Mouse (Mus musculus) forebrain, embryonic 12.5 days (tissue): Measurements from ENCODE around the gene Ube2i. TPM values are rescaled to one million over a fixed set of nuclear protein-coding genes. Genes with fewer than 3 reads are reported as not detected.
"Not testable (repeated sequence)": the region's sequence is repeated elsewhere in the genome, so short reads cannot be mapped to it uniquely, and the experiment has no call there.

Experiments used
- ATAC-seq: fragments of 200-750 bp; cut with Nextera tagmentation; 2 replicates; pipeline ENCODE4 v1.8.0; 2017; ENCODE audit warnings: moderate TSS enrichment; ENCODE audit not compliant: low FRiP score
- H3K27ac ChIP-seq: fragments of 300-500 bp; sonication (generic); 2 replicates; pipeline ENCODE4 v1.5.1; 2016; ENCODE audit warnings: mild to moderate bottlenecking
- H3K27me3 ChIP-seq: fragments of 300-500 bp; sonication (generic); 2 replicates; pipeline ENCODE4 v1.6.1; 2016; ENCODE audit warnings: mild to moderate bottlenecking
- H3K36me3 ChIP-seq: fragments of 300-500 bp; sonication (generic); replicated peaks from 2 replicates; pipeline ENCODE4 v1.6.1; 2016; ENCODE audit warnings: mild to moderate bottlenecking
- H3K4me1 ChIP-seq: fragments of 300-500 bp; sonication (generic); 2 replicates; pipeline ENCODE4 v1.6.1; 2016
- H3K4me2 ChIP-seq: fragments of 300-500 bp; sonication (generic); 2 replicates; pipeline ENCODE4 v1.6.1; 2016; ENCODE audit warnings: mild to moderate bottlenecking, moderate library complexity
- H3K4me3 ChIP-seq: fragments of 300-500 bp; sonication (generic); replicated peaks from 2 replicates; pipeline ENCODE4 v1.5.1; 2016; ENCODE audit warnings: mild to moderate bottlenecking
- H3K9ac ChIP-seq: fragments of 300-500 bp; sonication (generic); 2 replicates; pipeline ENCODE4 v1.6.1; 2016; ENCODE audit warnings: mild to moderate bottlenecking
- H3K9me3 ChIP-seq: fragments of 300-500 bp; sonication (generic); 2 replicates; pipeline ENCODE4 v1.6.1; 2016
- WGBS: fragments of 180-500 bp; shearing (Covaris S2); methylation state at CpG from one replicate; pipeline ENCODE4 v1.1.7; 2016; 5-methylcytosine and 5-hydroxymethylcytosine counted together
- polyA plus RNA-seq: library from polyadenylated mRNA; unstranded; fragments of >200 nt; fragmentation: Nextera tagmentation; extraction: Ambion mirVana; gene quantifications from 2 replicates; pipeline ENCODE4 v1.2.1, GENCODE M21; 2016

Gene Ube2i
- polyA plus RNA-seq, 1 experiment from 2014 or later = 849 TPM

DNA sequence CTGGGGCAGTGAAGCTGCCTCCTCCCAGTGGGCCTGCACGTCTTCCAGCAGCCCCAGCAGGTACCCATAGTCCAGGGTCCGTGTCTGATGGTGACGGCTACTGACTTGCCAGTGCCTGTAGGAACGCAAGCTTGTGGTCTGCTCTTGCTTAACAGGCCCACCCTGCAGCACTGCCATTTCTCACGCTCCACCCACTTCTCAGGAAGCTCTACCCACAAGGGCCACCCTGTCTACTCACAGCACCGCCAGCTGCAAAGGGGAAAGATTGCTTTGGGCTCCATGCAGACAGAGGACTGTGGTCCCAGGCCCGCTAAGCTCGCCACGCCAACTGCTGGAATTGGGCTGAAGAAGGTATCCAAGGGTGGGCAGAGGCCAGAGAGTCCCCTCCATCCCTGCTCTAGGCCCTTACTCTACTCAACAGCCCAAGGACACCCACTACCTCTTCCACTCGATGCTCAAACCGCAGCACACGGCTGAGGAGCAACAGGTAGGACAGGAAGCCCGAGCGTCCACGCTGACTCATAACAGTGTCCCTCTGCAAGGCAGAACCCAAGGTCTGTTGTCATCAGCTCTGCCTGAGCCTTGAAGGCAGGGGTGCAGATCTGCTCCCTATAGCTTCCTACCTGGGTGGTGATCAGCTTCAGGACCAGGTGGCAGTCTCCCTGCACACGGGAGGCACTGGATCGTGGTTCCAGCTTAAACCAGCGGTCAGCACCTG is 26.2 kb downstream of the Ube2i start:
- Histone ChIP-seq H3K36me3 (peaks cover 25% of the 10 kb centered on the region), H3K27ac (no peak overlapping the region), H3K9me3 (no peaks in the 10 kb centered on the region), H3K9ac (no peak overlapping the region), H3K27me3 (peaks cover 9% of the 10 kb centered on the region; the same call in 1 of the 2 replicates), H3K4me2 (no peak overlapping the region), H3K4me3 (no peak overlapping the region), H3K4me1 (peaks cover 15% of the 10 kb centered on the region)
- no peak for ATAC-seq
- WGBS = 87% methylated on average over 18 of the region's 18 CpGs

DNA sequence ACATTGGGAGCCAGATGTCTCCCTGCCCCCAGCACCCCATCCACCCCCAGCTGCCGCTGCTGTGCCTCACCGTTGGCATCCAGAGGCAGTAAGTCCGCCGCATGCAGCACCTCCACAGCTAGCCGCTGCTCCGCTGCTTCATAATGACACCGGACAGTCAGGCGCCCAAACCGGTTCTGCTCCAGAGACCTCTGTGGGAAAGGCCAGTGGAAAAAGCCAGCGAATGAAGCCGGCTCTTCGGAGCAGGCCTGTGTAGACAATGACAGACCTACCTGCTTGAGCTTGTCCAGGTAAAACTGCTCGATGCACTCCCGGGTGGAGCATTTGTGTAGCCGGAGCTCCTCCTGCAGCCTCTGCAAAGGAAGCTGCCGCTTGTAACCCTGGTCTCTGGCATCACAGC is 30.2 kb downstream of the Ube2i start:
- peaks cover 16% of the 10 kb centered on the region for H3K4me1 ChIP-seq
- no peaks in the 10 kb centered on the region for H3K9me3 ChIP-seq
- H3K27me3 ChIP-seq = no peaks in the 10 kb centered on the region
- no peak overlapping the region for H3K4me3 ChIP-seq
- H3K4me2 ChIP-seq = no peak overlapping the region
- ATAC-seq = no peak
- peaks cover 44% of the 10 kb centered on the region for H3K36me3 ChIP-seq
- no peak overlapping the region for H3K9ac ChIP-seq
- 83% methylated on average over 16 of the region's 16 CpGs for WGBS
- H3K27ac ChIP-seq = no peak overlapping the region

DNA sequence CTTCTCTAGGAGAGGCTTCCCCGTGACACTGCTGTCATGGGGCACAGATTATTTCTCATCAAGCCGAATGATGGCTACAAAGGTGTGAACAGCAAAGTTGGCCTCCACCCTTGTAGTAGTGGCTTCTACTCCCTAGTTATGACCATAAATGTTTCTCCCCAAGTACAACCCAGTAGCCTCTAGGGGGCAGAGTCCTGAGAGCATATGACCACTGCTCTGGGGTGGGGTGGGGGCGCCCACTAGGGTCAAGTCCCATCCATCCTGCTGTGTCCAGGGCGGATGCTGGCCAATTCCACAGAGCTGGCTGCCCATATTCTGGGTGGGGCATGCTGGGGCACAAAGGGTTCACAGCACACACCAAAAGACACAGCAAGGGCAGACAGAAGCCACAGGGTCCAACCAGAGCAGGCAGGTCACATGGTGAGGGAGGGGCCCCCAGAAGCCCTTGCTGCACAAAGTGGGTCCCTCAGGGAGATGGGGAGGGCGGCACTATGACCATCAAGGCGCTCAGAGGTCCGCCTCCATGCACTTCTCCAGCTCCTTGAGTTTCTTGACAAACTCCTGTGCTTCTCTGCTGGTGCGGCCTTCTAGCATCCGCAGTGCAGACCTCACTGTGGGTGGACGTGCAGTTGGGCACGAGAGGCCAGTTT is 31.2 kb downstream of the Ube2i start:
- peaks cover 44% of the 10 kb centered on the region for H3K36me3 ChIP-seq
- ATAC-seq = no peak

DNA sequence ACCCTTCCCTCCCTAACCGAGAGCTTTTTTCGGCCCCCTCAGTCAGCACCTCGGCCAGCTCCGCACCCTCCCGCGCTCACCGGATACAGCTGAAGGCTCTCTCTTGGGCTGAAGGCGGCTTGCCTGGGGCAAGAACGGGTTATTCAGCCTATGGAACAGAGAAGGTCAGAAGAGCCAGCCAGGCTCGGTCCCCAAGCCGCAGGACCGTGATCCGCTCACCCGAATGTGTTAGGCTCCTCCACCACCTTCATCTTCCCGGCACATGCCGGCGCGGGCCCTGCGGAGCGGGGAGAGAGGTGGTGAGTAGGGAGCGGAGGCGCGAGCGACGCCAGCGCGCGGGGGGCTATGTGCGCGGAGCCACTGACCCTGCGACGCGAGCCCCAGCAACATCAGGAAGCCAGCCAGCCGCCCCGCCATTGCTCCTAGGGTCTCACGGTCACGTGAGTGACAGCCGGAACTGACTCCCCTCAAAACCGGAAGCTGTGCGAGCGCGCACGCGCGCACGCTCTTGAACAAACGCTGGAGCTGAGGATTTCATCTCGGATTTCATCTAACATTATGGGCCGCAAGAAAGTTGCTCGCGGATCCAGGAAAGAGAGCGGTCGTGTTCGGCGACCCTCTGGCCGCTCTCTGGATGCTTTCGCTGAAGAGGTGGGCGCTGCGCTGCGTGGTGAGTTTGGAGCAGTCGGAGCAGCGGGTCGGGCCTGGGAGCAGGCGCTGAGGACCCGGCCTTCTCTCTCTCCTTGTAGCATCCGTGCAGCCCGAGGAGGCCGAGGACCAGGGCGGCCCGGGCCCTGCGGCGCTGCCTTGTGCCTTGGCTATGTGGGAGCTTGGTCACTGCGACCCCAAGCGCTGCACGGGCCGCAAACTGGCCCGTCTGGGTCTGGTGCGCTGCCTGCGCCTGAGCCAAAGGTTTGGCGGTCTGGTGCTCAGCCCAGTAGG is 34.5 kb downstream of the Ube2i start, which contains the start of the genes Gnptg and Tsr3:
Gene Gnptg, minus strand, starts transcription at position 430 of the 942 bp plus-strand sequence.
Gene Tsr3, plus strand, starts transcription at position 476 of the 942 bp plus-strand sequence.
- peak within 1 kb of the TSS; percentile 99 for H3K9ac ChIP-seq
- H3K9me3 ChIP-seq = no peaks in the 10 kb centered on the region
- peak; percentile 87 for ATAC-seq
- peaks cover 23% of the 10 kb centered on the region for H3K4me1 ChIP-seq
- peak within 1 kb of the TSS; percentile 78 for H3K27ac ChIP-seq
- no peaks in the 10 kb centered on the region for H3K27me3 ChIP-seq
- 1% methylated on average over 80 of the region's 80 CpGs for WGBS
- peak within 1 kb of the TSS; percentile 97 for H3K4me2 ChIP-seq
- H3K4me3 ChIP-seq = peak within 1 kb of the TSS; percentile 98
- peaks cover 52% of the 10 kb centered on the region for H3K36me3 ChIP-seq

More for the DNA sequence above, 31.2 kb downstream of the Ube2i start:
- H3K27me3 ChIP-seq = no peaks in the 10 kb centered on the region
- 88% methylated on average over 11 of the region's 11 CpGs for WGBS
- no peak overlapping the region for H3K9ac ChIP-seq
- H3K9me3 ChIP-seq = no peaks in the 10 kb centered on the region
- H3K27ac ChIP-seq = no peak overlapping the region
- H3K4me2 ChIP-seq = no peak overlapping the region
- no peak overlapping the region for H3K4me3 ChIP-seq
- H3K4me1 ChIP-seq = peaks cover 20% of the 10 kb centered on the region

DNA sequence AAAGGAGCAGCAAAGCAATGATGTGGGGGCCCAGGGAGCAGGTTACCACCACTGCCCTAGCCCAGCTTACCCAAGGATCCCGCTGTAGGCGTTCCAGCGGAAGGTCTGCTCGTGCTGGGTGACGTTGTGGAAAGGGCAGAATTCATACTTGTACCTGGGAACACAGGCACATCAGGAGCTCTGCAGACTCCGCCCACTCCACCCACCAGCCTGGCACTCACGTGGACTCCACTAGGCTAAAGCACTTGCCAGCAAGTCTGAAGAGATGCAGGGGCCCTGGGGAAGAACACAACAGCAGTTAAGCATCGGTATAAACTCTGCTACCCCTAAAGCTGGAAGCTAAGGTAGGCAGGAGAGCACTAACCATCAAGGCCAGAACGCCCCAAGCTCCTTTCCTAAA is 38.8 kb downstream of the Ube2i start:
- Histone ChIP-seq H3K27ac (no peak overlapping the region), H3K4me2 (no peak overlapping the region), H3K9ac (no peak overlapping the region), H3K9me3 (no peaks in the 10 kb centered on the region), H3K4me3 (no peak overlapping the region), H3K36me3 (peaks cover 32% of the 10 kb centered on the region), H3K27me3 (no peaks in the 10 kb centered on the region), H3K4me1 (peaks cover 13% of the 10 kb centered on the region)
- WGBS = 85% methylated on average over 9 of the region's 9 CpGs
- no peak for ATAC-seq

DNA sequence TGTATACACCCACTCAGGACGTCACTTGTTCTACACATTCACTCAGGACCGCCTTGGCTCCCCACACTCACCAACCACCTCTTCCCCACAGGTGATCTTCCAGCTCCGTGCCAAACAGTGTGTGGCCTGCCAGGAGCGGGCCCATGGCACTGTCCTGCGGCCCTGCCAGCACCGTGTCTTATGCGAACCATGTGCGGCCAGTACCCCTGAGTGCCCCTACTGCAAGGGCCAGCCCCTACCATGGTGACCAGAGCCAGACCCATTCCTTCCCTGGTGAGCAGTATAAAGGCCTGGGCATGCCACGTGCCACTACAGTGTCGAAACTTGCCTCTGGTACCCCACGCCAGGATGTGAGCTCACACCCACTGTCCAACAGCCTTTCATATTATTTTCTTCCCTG is 42.8 kb downstream of the Ube2i start:
- H3K4me1 ChIP-seq, H3K9me3 ChIP-seq, H3K9ac ChIP-seq, H3K4me3 ChIP-seq, H3K27ac ChIP-seq, H3K4me2 ChIP-seq, H3K27me3 ChIP-seq: not testable (repeated sequence)
- 0 out of 2 replicates have a peak, but pooled peaks have one; percentile 36 for ATAC-seq
- H3K36me3 ChIP-seq = peaks cover 43% of the 10 kb centered on the region
- WGBS = 90% methylated on average over 5 of the region's 11 CpGs

DNA sequence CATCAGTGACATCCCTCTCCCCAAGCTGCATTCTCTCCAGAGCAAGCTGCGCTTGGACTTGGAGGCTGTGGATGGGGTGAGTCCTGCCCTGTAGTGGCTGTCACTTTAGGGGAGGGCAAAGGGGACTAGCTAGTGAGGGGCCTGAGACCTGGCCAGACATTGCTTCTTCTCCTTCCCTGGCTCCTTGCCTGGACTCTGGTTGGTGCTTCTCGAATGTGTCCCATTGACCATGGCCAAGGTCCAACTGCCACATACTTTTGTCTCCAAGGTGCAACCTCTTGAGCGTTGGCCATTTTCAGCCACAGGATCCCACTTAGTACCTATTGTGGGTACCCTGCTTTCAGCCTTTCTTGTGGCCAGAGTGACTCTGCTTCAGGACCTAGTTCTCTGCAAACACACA is 43.7 kb downstream of the Ube2i start:
- no peak overlapping the region for H3K4me3 ChIP-seq
- H3K4me1 ChIP-seq = no peaks in the 10 kb centered on the region
- H3K9ac ChIP-seq = no peak overlapping the region
- no peak overlapping the region for H3K27ac ChIP-seq
- H3K27me3 ChIP-seq = no peaks in the 10 kb centered on the region
- ATAC-seq = no peak
- no peak overlapping the region for H3K4me2 ChIP-seq
- 86% methylated on average over 3 of the region's 3 CpGs for WGBS
- H3K36me3 ChIP-seq = peaks cover 41% of the 10 kb centered on the region
- H3K9me3 ChIP-seq = no peaks in the 10 kb centered on the region

DNA sequence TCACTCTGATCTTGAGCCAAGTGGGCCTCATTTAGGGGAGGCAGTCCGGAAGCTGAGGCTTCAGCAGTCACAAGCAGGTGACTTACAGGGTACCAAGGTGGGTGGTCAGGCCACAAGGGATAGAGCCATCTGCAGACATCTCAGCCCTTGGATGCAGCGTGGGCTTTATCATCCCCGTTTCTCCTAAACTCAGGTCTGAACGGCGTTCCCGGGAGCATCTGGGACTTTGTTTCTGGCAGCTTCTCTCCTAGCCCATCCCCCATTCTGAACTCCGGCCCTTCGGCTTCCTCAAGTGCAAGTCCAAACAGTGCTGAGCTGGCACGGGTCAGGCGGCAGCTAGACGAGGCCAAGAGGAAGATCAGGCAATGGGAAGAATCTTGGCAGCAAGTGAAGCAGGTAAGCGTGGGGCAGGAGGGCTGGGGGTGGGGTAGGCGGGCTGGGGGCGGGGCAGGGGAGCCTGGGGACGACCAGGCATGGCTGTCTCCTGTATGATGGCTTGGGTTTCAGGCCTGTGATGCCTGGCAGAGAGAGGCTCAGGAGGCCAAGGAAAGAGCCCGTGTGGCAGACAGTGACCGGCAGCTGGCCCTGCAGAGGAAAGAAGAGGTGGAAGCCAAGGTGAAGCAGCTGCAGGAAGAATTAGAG is 44.3 kb downstream of the Ube2i start:
- H3K27me3 ChIP-seq, H3K27ac ChIP-seq, H3K4me2 ChIP-seq, ATAC-seq, H3K9me3 ChIP-seq, H3K9ac ChIP-seq, H3K4me1 ChIP-seq, H3K4me3 ChIP-seq: not testable (repeated sequence)
- H3K36me3 ChIP-seq = peaks cover 36% of the 10 kb centered on the region
- WGBS = 82% methylated on average over 17 of the region's 17 CpGs

DNA sequence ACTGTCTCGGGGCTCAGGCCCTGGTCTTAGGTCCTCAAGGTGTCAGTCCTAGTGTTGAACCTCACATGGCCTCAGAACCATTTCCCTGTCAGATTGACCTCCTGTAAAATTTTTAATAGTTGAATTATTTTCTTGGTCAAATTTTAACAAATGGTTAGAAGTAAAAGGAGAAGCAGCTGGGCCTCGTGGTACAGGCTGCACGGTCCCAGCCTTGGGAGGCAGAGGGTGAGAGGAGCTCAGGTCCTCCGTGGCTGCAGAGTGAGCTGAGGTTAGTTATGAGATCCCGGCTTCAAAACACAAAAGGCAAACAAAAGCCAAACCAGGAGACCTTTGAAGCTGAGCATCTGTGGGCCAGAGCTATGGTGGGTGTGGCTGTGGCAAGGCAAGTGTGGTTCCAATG is 46.4 kb downstream of the Ube2i start:
- WGBS = 88% methylated on average over 5 of the region's 5 CpGs
- Histone ChIP-seq H3K27me3 (no peaks in the 10 kb centered on the region; the same call in 1 of the 2 replicates), H3K36me3 (peaks cover 27% of the 10 kb centered on the region), H3K4me2 (no peak overlapping the region), H3K9me3 (no peaks in the 10 kb centered on the region), H3K9ac (no peak overlapping the region), H3K4me1 (no peaks in the 10 kb centered on the region), H3K4me3 (no peak overlapping the region), H3K27ac (no peak overlapping the region)
- no peak for ATAC-seq

DNA sequence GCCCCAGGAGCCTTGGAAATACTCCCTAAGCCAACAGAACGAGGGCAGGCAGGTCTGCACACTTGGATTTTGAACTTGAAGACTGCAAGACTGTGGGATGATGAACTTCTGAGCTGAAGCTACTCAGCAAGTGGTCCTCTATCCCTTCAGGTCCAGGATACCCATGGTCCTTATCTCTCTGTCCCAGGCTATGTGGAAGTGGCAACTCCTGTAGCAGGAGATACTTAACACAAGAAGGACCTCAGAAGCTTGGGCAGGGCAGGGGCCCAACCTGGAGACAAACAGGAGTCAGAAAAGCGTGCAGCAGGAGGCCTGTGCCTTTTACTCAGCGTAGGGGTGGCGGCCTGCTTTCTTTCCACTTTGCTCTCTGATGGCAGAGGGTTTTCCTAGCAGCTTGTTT is 48.8 kb downstream of the Ube2i start:
- H3K4me2 ChIP-seq = no peak overlapping the region
- no peak overlapping the region for H3K4me3 ChIP-seq
- no peak for ATAC-seq
- H3K4me1 ChIP-seq = peaks cover 14% of the 10 kb centered on the region
- H3K9ac ChIP-seq = no peak overlapping the region
- H3K9me3 ChIP-seq = no peaks in the 10 kb centered on the region
- H3K27ac ChIP-seq = no peak overlapping the region
- H3K27me3 ChIP-seq = peaks cover 3% of the 10 kb centered on the region
- WGBS = 84% methylated on average over 4 of the region's 4 CpGs
- peaks cover 18% of the 10 kb centered on the region for H3K36me3 ChIP-seq

DNA sequence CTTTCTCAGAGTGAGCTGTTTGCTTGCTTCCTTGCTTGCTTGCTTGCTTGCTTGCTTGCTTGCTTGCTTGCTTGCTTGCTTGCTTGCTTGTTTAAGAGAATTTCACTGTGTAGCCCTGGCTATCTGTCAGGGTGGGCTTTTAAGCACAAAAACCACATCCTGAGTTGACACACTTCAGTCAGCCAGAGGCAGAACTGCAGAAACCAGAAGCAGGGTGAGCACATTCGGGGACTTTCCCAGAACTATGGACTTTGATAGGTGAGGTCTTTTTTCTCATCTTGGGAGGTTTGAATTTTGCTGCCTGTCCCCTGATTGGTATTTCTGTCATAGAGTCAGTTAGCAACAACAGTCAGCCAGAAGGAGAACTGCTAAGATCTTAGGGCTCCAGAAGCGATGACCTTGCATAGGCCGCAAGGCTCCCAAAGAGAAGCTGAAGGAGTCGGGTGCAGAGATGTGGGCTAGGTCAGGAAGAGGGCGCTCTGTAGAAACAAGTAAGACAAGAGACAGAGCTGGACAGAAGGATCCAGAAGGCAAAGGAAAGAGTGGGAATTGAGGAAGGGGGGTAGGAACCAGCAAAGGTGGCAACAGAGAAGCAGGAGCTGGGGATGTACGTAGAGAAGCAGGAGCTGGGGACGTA is 49.7 kb downstream of the Ube2i start:
- Histone ChIP-seq H3K27ac (no peak overlapping the region), H3K4me2 (no peak overlapping the region), H3K4me1 (peaks cover 14% of the 10 kb centered on the region), H3K9ac (no peak overlapping the region), H3K27me3 (peaks cover 3% of the 10 kb centered on the region), H3K9me3 (no peaks in the 10 kb centered on the region), H3K4me3 (no peak overlapping the region), H3K36me3 (peaks cover 12% of the 10 kb centered on the region)
- ATAC-seq = no peak
- WGBS = 88% methylated on average over 7 of the region's 7 CpGs
